Mouse (Mus musculus) E14TG2a.4 (cell line): ENCODE measurements around the gene Slc30a3.

ENCODE experiments used
- H3K27me3 ChIP-seq: 2 replicates; pipeline ENCODE4 v1.6.1; 2014; ENCODE audit warnings: low read length, control low read depth; ENCODE audit not compliant: insufficient read depth
- H3K36me3 ChIP-seq: 2 replicates; pipeline ENCODE4 v1.6.1; 2014; ENCODE audit warnings: low read length, control low read depth; ENCODE audit not compliant: insufficient read depth
- H3K4me1 ChIP-seq: replicated peaks from 2 replicates; pipeline ENCODE4 v1.6.1; 2014; ENCODE audit warnings: low read depth, low read length, control low read depth
- H3K4me3 ChIP-seq: replicated peaks from 2 replicates; pipeline ENCODE4 v1.5.1; 2014; ENCODE audit warnings: mild to moderate bottlenecking, low read length
- H3K9me3 ChIP-seq: 2 replicates; pipeline ENCODE4 v1.6.1; 2014; ENCODE audit warnings: low read length, control low read depth
- CTCF ChIP-seq: conservative IDR thresholded peaks from 2 replicates; pipeline ENCODE4 v1.5.1; 2014; ENCODE audit warnings: low read length
- NANOG ChIP-seq: IDR thresholded peaks from 2 replicates; pipeline ENCODE4 v1.6.1; 2014; ENCODE audit warnings: borderline replicate concordance, low read length, mixed read lengths
- POU5F1 ChIP-seq: IDR thresholded peaks from 2 replicates; pipeline ENCODE4 v1.6.1; 2014; ENCODE audit warnings: low read length, borderline replicate concordance

Slc30a3 gene

DNA sequence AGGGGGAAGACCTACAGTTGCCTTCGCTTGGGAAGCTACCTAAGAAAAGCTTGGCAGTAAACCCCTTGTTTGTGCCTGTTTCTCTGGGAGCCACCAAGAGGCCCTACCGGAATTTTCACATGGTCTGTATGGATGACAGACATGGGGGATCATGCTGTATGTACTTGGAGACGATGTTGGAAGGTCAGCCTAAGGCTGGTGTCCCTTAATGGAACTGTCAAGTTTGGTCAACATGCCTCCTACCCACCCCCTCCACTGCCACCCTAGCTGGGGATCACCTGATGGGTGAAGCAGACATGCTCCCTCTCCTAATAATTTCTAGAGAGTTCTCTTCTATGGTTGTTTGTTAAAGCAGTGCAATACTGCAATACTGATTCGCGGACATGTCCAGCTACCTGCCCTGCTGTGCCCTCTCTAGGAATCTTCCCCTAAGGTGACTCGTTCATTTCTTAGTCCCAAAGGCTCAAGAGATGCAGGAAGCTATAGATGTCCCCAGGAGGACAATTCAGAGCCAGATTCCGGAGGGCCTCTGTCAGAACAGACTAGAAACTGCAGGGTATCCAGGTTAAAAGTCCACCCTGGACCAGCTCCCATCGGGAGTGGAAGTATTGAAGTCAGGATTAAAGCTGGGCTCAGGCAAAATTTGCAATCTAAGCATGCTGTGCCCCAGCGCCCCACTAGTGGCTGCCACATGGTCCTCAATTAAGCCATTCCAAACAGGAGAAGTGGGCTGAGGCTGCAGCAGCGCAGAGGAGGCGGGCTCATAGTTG, 12.1 kb downstream of the Slc30a3 start:
- H3K27me3 ChIP-seq: peaks cover 81% of the 10 kb centered on the region
- peak overlapping the region; percentile 87 for H3K4me3 ChIP-seq
- H3K9me3 ChIP-seq: no peaks in the 10 kb centered on the region
- TF ChIP-seq CTCF: no peak
- no peak for TF ChIP-seq NANOG
- no peak for TF ChIP-seq POU5F1
- no peaks in the 10 kb centered on the region for H3K36me3 ChIP-seq
- peaks cover 36% of the 10 kb centered on the region for H3K4me1 ChIP-seq

DNA sequence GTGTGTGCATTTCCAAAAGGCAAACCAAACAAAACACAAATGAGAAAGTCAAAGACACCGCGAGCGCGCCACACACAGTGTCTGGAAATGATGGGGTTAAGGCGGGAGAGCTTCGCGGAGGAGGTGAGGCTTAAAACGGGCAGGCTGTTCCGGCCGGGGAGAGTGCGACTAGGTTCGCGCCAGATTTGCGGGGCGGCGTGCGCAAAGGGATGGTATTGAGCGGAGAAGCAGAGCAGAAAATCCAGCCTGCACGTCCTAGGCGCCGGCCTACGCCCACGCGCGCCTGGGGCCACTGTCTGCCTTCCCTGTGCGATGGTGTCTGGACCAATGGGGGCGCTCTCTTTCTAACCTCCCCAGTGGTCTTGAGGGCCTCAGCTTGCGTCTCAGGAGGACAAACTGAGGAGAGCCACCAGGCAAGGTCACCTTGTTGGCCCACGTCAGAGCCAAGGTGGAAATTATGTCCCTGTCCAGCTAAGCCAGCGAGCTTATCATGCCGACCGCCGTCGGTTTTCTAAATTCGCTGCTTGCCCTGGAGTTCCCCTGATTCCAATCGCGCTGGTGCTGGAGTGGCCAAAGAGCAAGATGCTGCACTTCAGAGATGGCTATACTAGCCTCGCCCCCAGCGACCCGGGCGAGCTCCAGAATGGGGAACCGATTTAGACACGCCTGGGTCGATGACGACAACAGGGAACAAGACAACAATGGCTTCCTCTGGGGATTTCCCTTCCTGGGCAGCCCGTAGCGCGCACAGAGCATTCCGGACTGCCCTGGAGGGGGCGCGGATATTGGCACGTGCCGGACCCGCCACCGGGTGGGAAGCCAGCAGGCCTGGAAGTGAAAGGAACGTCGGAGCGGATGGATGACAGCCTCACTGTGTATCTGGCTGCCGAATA, 13.0 kb downstream of the Slc30a3 start:
- H3K4me1 ChIP-seq: peaks cover 38% of the 10 kb centered on the region
- no peaks in the 10 kb centered on the region for H3K36me3 ChIP-seq
- no peaks in the 10 kb centered on the region for H3K9me3 ChIP-seq
- peak overlapping the region; percentile 87 for H3K4me3 ChIP-seq
- peaks cover 89% of the 10 kb centered on the region for H3K27me3 ChIP-seq
- no peak for TF ChIP-seq NANOG
- no peak for TF ChIP-seq POU5F1

DNA sequence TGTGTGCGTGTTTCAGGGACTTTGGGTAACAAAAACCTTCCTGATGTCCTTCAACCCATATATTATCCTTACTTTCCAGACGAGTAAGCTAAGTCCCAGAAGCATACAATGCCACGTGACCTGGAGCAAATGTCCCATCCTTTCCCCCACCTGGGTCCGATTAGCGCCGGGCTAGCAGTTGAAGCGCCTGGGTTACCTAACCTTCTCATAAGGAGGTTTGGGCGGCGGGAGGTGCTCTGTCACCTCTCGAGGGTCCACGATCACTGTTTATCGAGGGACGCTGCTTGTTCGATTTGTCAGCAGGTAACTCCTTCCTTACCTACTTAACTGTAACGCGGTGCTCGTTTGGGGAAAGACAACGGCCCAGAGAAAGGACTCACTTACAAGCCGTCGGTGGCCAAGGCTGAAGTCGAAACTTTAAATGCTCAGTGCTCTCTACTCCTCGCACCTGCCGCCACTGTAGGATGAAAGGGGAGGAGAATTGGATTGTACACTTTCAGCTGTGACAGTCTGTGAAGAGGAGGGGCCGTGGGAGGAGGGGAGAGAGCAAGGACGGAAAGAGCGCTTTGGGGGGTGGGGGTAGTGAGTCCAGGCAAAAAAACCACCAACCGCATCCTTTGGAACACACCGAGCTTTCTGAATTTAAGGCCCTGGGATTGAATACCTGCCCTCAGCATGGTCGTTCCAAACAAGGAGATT, 13.8 kb downstream of the Slc30a3 start:
- peaks cover 97% of the 10 kb centered on the region for H3K27me3 ChIP-seq
- no peak for TF ChIP-seq NANOG
- TF ChIP-seq CTCF: no peak
- TF ChIP-seq POU5F1: no peak

DNA sequence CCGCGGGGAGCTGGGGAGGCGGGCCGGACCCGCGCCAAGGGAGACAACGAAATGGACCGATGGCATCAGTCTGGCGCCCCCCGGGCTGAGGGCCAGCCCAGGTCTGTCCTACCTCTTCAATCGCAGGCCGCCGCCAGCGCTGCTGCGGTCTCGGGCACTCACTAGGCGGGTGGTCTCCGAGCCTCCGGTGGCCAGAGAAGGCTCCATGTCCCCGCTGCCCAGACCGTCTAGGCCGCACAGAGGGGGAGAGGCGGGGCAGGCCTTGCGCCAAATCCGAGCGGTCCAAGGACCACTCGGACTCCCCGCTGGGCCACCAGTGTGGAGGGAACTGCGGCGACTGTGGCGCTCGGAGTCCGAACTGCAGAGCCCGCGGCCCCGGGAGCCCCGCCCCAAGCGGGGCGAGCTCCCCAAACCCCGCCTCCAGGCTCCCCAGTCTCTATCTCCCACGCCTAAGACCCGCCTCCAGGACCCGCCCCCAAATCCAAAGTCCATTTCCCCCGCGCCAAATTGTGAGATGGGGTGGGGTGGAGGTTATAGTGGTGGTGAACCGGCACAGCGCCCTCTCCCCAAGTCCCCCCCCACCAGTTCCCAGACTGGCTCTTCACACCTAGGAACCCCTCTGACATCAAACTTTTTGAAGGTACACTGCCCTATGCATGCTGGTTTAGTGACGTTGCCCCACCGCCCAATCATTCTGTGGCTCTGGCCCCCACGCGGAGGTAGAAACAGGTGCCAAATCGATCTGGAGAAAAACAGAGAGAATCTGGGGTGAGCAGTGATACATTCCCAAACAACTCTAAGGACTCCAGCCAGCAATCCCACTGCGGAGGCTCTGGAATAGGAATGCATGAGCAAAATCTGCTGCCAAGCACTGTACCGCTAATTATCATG, 14.6 kb downstream of the Slc30a3 start:
- H3K4me3 ChIP-seq: peak overlapping the region; percentile 87
- no peaks in the 10 kb centered on the region for H3K36me3 ChIP-seq
- H3K9me3 ChIP-seq: no peaks in the 10 kb centered on the region
- H3K4me1 ChIP-seq: peaks cover 52% of the 10 kb centered on the region
- peaks cover 98% of the 10 kb centered on the region for H3K27me3 ChIP-seq
- no peak for TF ChIP-seq CTCF
- TF ChIP-seq NANOG: no peak
- no peak for TF ChIP-seq POU5F1

More for the DNA sequence above, 13.8 kb downstream of the Slc30a3 start:
- Histone ChIP-seq H3K4me3 (peak overlapping the region; percentile 87), H3K9me3 (no peaks in the 10 kb centered on the region), H3K4me1 (peaks cover 46% of the 10 kb centered on the region), H3K36me3 (no peaks in the 10 kb centered on the region)

DNA sequence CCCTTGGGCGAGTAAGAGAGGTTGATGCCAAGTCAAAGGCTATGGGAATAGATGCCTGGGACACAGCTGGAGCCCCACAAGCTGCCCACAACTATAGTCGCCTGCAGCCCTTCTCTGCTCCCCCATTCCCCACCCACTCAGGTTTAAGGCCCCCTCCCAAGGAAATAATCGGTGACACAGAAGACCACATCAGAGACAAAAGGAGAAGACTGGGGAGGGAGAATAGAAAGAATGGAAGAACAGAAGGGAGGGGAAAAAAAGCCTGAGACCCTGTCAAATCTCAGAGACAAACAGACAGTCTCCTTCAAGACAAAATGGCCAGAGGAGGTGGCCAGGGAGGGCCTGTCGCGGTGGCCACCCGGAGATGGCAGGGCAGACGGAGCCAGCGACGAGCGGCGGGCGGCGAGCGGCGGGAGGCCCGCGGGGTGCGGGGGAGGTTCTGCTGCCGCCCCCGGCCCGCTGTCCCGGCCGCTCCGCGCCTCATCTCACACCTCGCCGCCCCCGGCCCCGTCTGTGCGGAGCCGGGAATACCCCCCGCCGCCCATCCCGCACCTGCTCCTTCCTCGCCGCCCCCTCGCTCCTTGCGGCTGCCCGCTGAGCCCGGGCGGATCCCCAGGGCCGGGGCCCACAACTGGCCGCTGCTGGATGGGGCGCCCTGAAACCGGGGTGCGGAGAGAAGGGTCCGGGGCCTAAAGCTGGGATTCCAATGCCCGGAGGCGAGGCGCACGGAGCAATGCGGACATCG, 15.6 kb downstream of the Slc30a3 start:
- H3K9me3 ChIP-seq: no peaks in the 10 kb centered on the region
- H3K36me3 ChIP-seq: no peaks in the 10 kb centered on the region
- H3K4me1 ChIP-seq: peaks cover 60% of the 10 kb centered on the region
- H3K27me3 ChIP-seq: peaks cover 98% of the 10 kb centered on the region
- H3K4me3 ChIP-seq: peak overlapping the region; percentile 87
- TF ChIP-seq NANOG: no peak
- TF ChIP-seq CTCF: no peak
- TF ChIP-seq POU5F1: no peak

DNA sequence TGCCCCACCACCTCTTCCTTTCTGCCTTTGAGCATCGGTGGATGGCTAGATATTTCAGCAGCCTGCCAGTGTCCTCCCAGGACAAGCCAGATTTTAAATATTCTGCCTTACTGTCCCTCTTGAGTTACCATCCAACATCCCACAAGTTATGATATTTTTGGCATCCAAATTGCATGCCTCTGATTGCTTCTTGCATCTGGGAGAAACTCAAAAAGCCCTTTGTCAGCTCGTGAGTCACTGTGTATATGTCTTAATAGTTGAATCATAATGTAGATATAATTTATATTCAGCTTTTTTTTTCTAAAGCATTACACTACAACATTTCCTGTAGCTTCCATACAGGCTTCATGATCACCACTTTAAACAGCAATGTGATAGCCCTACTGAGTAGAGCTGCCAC, 20.9 kb downstream of the Slc30a3 start:
- H3K4me1 ChIP-seq: peaks cover 32% of the 10 kb centered on the region
- no peaks in the 10 kb centered on the region for H3K36me3 ChIP-seq
- no peak for TF ChIP-seq CTCF
- no peak for TF ChIP-seq POU5F1
- TF ChIP-seq NANOG: no peak
- no peak overlapping the region for H3K4me3 ChIP-seq
- H3K9me3 ChIP-seq: no peaks in the 10 kb centered on the region
- H3K27me3 ChIP-seq: peaks cover 66% of the 10 kb centered on the region

DNA sequence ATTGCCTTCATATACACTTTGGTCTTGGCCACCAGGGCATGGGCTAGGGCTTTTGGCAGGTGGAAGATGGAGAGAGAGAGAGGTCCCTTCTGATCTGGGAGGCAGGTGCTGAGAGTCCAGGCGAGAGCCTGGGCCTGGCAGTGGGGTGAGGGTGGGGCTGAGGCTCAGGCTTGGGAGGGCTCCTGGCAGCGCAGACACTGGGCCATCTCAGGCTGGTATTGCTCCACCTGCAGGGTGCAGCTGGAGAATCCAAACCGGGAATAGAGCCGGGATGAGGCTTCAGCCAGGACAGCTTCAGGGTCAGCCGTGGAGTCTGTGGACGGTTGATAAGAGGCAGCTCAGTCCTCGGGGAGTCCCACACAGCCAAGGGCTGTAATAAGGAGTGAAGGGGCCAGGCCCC, 21.4 kb downstream of the Slc30a3 start:
- no peaks in the 10 kb centered on the region for H3K9me3 ChIP-seq
- H3K36me3 ChIP-seq: no peaks in the 10 kb centered on the region
- H3K27me3 ChIP-seq: peaks cover 61% of the 10 kb centered on the region
- TF ChIP-seq CTCF (no peak), NANOG (no peak), POU5F1 (no peak)
- peaks cover 28% of the 10 kb centered on the region for H3K4me1 ChIP-seq
- no peak overlapping the region for H3K4me3 ChIP-seq
